Mouse (Mus musculus) spleen, postnatal 4 days (tissue): ENCODE measurements around the gene Gm11444.

Source experiments
- DNase-seq, 2 experiments: peaks; one replicate each; pipeline ENCODE4 v3.0.0; 2022; ENCODE audit warnings: low spot score in 2 of 2

Gene Gm11444

GRCm38 (mm10) chr11:85850233-85850632 lies at the start of gene Gm11444:
TSS of gene Gm11444 (minus strand) at chr11:85850333.
- no peak for DNase-seq

GRCm38 (mm10) chr11:85896335-85896985 lies 46.3 kb upstream of the Gm11444 start:
- DNase-seq: no peak

- DNase-seq: no peak
Observed at GRCm38 (mm10) chr11:85894731-85895545, 44.8 kb upstream of the Gm11444 start.

DNA sequence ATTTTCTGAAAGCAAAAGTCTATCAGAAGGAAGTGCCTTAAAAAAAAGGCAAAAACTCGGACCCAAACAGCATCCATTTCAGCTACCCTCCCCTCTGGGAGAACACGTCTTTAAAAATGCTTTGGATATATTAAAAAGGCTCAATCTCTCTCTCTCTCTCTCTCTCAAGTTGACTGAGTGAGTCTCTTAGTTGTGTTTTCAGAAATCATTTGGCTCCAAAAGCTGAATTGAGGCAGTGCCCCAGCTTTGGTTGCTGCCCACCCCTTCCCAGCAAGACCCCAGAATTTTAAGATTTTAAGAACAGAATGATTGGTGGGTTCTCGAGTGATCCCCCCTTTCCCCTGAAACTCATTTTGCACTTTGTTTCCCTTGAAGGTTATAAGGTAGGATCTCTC lies 44.0 kb upstream of the Gm11444 start:
- no peak for DNase-seq

- DNase-seq: no peak
Observed at GRCm38 (mm10) chr11:85893400-85894135, 43.4 kb upstream of the Gm11444 start.

DNA sequence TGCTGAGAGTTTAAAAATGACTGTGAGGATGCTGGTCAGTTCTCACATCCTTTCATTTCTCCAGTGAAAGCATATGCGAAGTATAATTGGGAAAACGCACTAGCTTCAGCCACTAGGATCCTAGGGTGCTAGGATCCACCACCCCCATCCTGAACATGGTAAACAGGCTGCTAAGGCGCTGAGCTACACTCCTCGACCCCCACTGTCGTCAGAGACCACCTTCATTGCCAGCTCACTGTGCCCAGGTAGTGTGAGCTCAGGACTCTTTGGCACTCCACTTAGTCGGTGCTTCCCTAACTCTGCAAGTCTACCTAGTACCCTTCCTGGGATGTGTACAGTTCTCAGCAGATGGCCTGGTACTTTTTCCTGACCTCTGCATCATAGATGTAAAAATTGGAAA lies 42.6 kb upstream of the Gm11444 start:
- no peak for DNase-seq

DNA sequence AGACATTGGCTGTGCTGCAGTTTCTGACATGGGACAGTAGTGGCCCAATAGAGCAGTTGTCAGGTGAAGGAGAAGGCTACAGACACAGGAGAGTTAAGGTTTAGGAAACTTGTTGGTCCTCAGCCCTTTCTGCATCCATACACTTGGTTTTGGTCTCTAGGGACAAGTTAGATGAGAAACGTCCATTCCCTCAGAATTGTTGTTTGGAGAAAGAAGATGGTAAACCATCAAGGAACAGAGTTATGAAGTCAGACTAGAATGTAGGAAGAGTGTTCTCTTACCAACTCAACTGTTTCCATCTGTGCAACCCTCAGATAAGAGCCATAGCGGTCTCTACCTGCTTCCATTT lies 41.5 kb upstream of the Gm11444 start:
- DNase-seq: no peak

- DNase-seq: no peak
Observed at GRCm38 (mm10) chr11:85891010-85891691, 41.0 kb upstream of the Gm11444 start.

DNA sequence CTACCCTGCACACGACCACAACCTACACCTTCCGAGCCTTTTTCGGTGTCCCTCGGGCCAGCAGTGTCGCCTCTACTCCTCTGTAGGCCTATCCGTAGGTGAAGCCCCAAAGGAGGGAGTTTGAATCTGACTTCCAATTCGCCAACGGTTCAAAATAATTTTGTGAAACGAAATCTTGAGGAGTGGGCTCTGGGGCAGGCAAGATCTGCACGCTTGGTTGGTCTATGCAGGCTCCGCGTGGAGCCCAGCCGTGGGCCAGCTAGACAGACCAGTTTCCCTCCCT lies 40.4 kb upstream of the Gm11444 start:
- no peak for DNase-seq

GRCm38 (mm10) chr11:85889730-85890562 lies 39.8 kb upstream of the Gm11444 start:
- DNase-seq: no peak

- DNase-seq: no peak
Observed at GRCm38 (mm10) chr11:85889056-85889729, 39.1 kb upstream of the Gm11444 start.

GRCm38 (mm10) chr11:85888451-85888961 lies 38.4 kb upstream of the Gm11444 start:
- no peak for DNase-seq

GRCm38 (mm10) chr11:85887801-85888450 lies 37.8 kb upstream of the Gm11444 start:
- DNase-seq: no peak

GRCm38 (mm10) chr11:85887273-85887672 lies 37.1 kb upstream of the Gm11444 start:
- no peak for DNase-seq

DNA sequence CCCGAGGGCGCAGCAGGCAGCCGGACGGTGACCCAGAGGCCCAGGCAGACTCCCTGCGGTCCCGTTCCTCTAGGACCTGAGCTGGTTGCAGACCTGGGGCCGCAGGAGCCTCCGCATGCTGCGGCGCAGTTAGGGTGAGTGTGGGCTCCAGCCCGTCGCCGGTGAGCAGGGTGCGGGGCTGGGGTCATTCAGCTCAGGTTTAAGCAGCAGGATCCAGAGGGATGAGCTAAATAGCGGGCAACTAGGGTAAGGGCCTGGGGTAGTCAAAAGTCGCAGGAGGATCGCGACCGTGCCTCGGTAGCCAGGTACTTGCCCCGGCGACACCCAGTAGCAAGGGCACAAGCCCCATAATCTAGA lies 36.3 kb upstream of the Gm11444 start:
- no peak for DNase-seq

DNA sequence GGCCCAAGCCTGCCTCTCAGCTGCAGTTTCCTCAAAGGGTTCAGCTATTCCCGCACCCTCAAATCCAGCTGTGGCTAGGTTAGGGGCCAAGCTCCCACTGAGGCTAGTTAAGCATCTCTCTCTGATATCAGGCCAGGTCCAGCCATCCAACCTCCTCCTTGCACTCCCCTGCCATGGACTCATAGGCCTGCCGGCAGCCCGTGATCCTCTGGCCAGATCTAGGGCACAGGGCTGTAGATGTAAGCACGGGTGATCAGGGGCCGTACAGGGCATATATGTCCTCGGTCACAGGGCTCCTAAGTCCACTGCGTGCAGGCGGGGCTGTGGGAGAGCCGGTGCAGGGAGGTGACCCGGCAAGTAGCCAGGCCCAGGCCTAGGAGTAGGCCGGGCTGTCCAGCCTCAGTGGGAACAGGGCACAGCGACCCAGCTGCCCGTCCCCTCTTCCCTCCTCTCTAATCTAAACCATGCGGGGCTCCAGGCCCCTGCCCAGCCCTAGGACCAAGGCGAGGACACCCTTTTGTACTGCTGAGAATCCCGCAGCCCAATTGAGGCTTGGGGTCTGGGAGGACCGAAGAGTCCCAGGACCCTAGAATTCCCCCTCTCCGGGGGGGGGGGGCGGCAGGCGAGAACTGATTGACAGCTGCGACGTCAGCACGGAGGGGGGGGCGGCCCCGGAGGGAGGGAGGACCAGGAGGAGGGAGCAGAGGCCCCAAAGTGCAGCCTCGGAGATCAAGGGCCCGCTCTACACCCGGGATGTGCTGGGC lies 35.7 kb upstream of the Gm11444 start, which contains the start of gene Tbx4:
Gene Tbx4, plus strand, starts transcription at position 758 of the 764 bp plus-strand sequence.
- no peak for DNase-seq

DNA sequence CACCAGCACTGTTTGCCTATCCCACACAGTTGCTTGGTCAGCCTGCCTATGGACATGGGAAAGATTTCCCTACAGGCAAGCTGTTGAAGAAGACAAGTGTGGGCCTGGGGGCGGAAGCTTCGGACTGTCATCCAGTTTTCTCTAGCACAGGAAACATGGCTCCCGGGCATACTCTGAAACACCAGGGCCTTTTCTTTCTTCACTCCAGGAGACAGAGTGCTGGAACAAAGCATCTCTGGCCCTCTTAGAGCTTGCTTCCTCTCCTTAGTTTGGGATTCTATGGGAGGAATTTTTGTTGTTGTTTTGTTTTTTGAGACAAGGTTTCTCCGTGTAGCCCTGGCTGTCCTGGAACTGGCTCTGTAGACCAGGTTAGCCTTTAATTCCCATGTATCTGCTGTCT lies 34.4 kb upstream of the Gm11444 start:
- no peak for DNase-seq

- no peak for DNase-seq
Observed at GRCm38 (mm10) chr11:85876059-85876788, 26.1 kb upstream of the Gm11444 start.

DNA sequence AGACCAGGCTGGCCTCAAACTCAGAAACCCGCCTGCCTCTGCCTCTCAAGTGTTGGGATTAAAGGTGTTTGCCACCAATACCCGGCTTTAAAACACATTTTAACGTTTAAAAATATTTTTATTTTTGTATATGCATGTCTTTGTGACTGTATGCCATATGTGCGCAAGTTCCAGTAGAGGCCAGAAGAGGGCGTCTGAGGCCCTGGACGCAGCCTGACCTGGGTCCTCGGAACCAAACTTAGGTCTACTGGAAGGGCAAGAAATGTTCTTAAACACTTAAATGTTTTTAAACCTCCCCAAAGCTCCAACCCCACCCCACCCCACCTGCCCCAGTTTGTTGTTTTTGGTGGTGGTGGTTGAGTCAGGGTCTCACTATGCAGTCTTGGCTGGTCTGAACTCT lies 14.2 kb upstream of the Gm11444 start:
- no peak for DNase-seq
